Mouse (Mus musculus): ENCODE measurements at regions not wholly inside any gene's neighbourhood (a gene's known extent, or its start where the extent isn't known, plus 50 kb on each side); places are given as distances from the start of the nearest gene placed in this dataset.

DNA sequence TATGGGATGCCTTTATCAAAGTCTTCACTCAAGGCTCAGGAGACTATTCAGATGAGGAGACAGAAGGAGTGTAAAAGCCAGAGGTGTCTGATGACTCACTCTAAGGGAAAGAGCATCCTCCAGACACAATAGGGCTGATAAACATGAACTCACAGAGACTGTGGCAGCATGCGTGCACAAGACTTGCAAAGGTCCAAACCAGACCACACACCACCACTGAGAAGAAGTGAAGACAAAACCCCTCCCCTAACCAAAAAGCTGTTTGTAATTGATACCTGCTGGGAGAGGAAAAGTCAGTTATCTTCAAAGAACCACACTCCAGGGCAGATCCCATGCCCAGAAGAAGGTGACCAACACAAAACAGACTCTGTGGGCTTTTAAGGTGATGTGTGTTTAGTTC, 56.0 kb upstream of the Ly86 start:
- TF ChIP-seq USF1 (IDR thresholded peaks at IDR 0.05; ENCODE audit: low read depth) (no peak), MAX (IDR thresholded peaks at IDR 0.05; ENCODE audit: low read depth) (no peak), POLR2A (IDR thresholded peaks at IDR 0.05; ENCODE audit: insufficient read length, low read depth) (no peak), TCF12 (IDR thresholded peaks at IDR 0.05; ENCODE audit: insufficient read depth, poor library complexity, severe bottlenecking) (no peak), POLR2AphosphoS2 (IDR thresholded peaks at IDR 0.05; ENCODE audit: insufficient read length, low read depth) (no peak), MYOD1 (IDR thresholded peaks at IDR 0.05; ENCODE audit: control insufficient read depth in 1 of 3, insufficient read length in 2 of 3, low read depth in 2 of 3) (no peak), E2F4 (IDR thresholded peaks at IDR 0.05; ENCODE audit: insufficient read depth) (no peak), MYOG (IDR thresholded peaks at IDR 0.05; ENCODE audit: control insufficient read depth in 1 of 3, insufficient read depth in 1 of 3, insufficient read length in 2 of 3, low read depth in 2 of 3) (no peak), TCF3 (IDR thresholded peaks at IDR 0.05; ENCODE audit: insufficient read length, low read depth) (no peak), SRF (IDR thresholded peaks at IDR 0.05; ENCODE audit: control insufficient read depth, insufficient read length, low read depth) (no peak)

All from myocyte (in vitro differentiated cells).